In the genomic region with DNA sequence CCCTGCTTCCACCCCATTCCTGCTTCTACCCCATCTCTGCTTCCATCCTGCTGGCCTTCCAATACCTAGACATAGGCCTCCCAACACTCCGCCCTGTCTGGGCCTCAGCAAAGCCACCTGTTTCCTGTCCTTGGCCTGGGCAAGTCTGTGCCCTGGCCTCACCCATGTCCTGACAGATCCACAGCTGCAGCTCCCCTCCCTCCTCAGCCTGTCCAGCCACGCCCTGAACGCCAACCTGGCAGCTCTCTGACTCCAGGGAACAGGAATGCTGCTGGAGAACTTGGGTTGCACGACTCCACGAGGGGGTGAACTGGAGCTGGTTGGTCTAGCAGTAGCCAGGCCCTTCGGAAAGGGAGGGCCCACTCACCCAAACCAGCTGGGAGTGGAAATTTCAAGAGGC, we compare ENCODE assay signal across 8 mouse cellular contexts.
DNase-seq lines count a peak whose midpoint lies in the region; ATAC-seq and TF ChIP-seq lines count a peak whose summit lies in the region.

No protein-coding gene starts in this region.

- 74% methylated on average over 6 of the region's 6 CpGs for WGBS in midbrain, postnatal 0 days
- 73% methylated on average over 6 of the region's 6 CpGs for WGBS in hindbrain, embryonic 16.5 days

- no peak overlapping the region for H3K4me3 ChIP-seq in midbrain, postnatal 0 days (ENCODE audit: low read depth, low read length)
- H3K4me3 ChIP-seq in hindbrain, embryonic 16.5 days (ENCODE audit: low read length), result no peak overlapping the region

- ATAC-seq in midbrain, postnatal 0 days (ENCODE audit: low FRiP score), result no peak
- no peak for ATAC-seq in hindbrain, embryonic 16.5 days

- no peaks in the 10 kb centered on the region for H3K27me3 ChIP-seq in midbrain, postnatal 0 days (ENCODE audit: insufficient read depth, low read length)
- no peaks in the 10 kb centered on the region for H3K27me3 ChIP-seq in hindbrain, embryonic 16.5 days (replicated peaks; ENCODE audit: control insufficient read depth, insufficient read depth, low read length)

- H3K9ac ChIP-seq in midbrain, postnatal 0 days (replicated peaks; ENCODE audit: low read length, poor library complexity, severe bottlenecking), result no peak overlapping the region; the same call in 1 of the 2 replicates
- H3K9ac ChIP-seq in hindbrain, embryonic 16.5 days (ENCODE audit: low read depth, low read length), result no peak overlapping the region

- no peaks in the 10 kb centered on the region for H3K36me3 ChIP-seq in midbrain, postnatal 0 days (ENCODE audit: insufficient read depth, low read length)
- H3K36me3 ChIP-seq in hindbrain, embryonic 16.5 days (ENCODE audit: control insufficient read depth, insufficient read depth, low read length), result no peaks in the 10 kb centered on the region

- no peaks in the 10 kb centered on the region for H3K4me1 ChIP-seq in midbrain, postnatal 0 days (ENCODE audit: insufficient read depth, low read length)
- H3K4me1 ChIP-seq in hindbrain, embryonic 16.5 days (ENCODE audit: control insufficient read depth, insufficient read depth, low read depth, low read length), result no peaks in the 10 kb centered on the region

- no peak overlapping the region for H3K4me2 ChIP-seq in midbrain, postnatal 0 days (ENCODE audit: low read depth, low read length, poor library complexity, severe bottlenecking)
- H3K4me2 ChIP-seq in hindbrain, embryonic 16.5 days (ENCODE audit: low read length), result no peak overlapping the region

- H3K9me3 ChIP-seq in midbrain, postnatal 0 days (ENCODE audit: low read length), result no peaks in the 10 kb centered on the region
- H3K9me3 ChIP-seq in hindbrain, embryonic 16.5 days (ENCODE audit: control insufficient read depth, low read length), result no peaks in the 10 kb centered on the region

- no peak for TF ChIP-seq CTCF in midbrain, postnatal 0 days (IDR thresholded peaks at IDR 0.05)

- H3K27ac ChIP-seq in midbrain, postnatal 0 days (ENCODE audit: low read depth, low read length), result no peak overlapping the region
- no peak overlapping the region for H3K27ac ChIP-seq in hindbrain, embryonic 16.5 days (ENCODE audit: low read depth, low read length)

- peak; percentile 67 for DNase-seq in R1 (ENCODE audit: low read depth, low spot score)
- peak; percentile 80 for DNase-seq in gastrocnemius, postnatal 14 days
- peak; percentile 76 for DNase-seq in kidney, postnatal 10 days
- peak; percentile 82 for DNase-seq in lung, postnatal 25 days (ENCODE audit: low spot score)
- DNase-seq in frontal cortex, postnatal 14 days (ENCODE audit: low spot score in 2 of 2), result no peak
- DNase-seq in embryo, embryonic 11 days, result no peak
- DNase-seq in midbrain, postnatal 0 days (ENCODE audit: low spot score), result no peak

- intact Hi-C loops in gastrocnemius, postnatal 14 days (cut with DNase I; ENCODE audit: low total_unique reads), result no loop called here

Comparison
In these comparisons a context has a peak if more than half of its experiments do, and no peak if none do; other contexts are left out.
1. DNase-seq: peak in R1 (single experiment), gastrocnemius, postnatal 14 days (single experiment), kidney, postnatal 10 days (single experiment) and lung, postnatal 25 days (single experiment); none in frontal cortex, postnatal 14 days (0 of 2), embryo, embryonic 11 days (single experiment) and midbrain, postnatal 0 days (single experiment).